13 mouse cellular contexts compared by ENCODE assay signal in genomic region chr2:103439071-103439622, GRCm38 (mm10). TPM values are rescaled to one million over a fixed set of nuclear protein-coding genes. Genes with fewer than 3 reads are reported as not detected.
DNase-seq lines count a peak whose midpoint lies in the region; ATAC-seq lines count a peak whose summit lies in the region.
"Had no signal": no experiment of that assay in that cellular context is flagged by ENCODE, and none has a peak within 500 bp of the region (broad histone marks: within the 10 kb centered on the region; RNA-seq: fewer than 3 reads in every experiment).

No protein-coding gene starts in this region.

- DNase-seq in forebrain, embryonic 14.5 days (ENCODE audit: low spot score), result no peak
- no peak for DNase-seq in hindbrain, embryonic 10.5 days (ENCODE audit: low spot score)
- peak; percentile 45 to 58 for DNase-seq in right cerebral cortex, postnatal 10 days (ENCODE audit: low spot score in 2 of 2)
- DNase-seq in right cerebral cortex, postnatal 25 days, result no peak
- DNase-seq in adrenal gland, adult (ENCODE audit: inconsistent age in 2 of 2, low spot score in 1 of 2), result no peak
- no peak for DNase-seq in adrenal gland, postnatal 10 days

- no peak overlapping the region for H3K4me3 ChIP-seq in forebrain, embryonic 13.5 days
- no peak overlapping the region for H3K4me3 ChIP-seq in forebrain, embryonic 14.5 days (ENCODE audit: low read depth, low read length)
- H3K4me3 ChIP-seq in hindbrain, embryonic 15.5 days, result no peak overlapping the region
- no peak overlapping the region for H3K4me3 ChIP-seq in hindbrain, embryonic 10.5 days
- H3K4me3 ChIP-seq: liver, embryonic 13.5 days had no signal

- H3K27me3 ChIP-seq in forebrain, embryonic 13.5 days, result no peaks in the 10 kb centered on the region
- no peaks in the 10 kb centered on the region for H3K27me3 ChIP-seq in forebrain, embryonic 14.5 days (replicated peaks; ENCODE audit: control insufficient read depth, insufficient read depth, low read length)
- H3K27me3 ChIP-seq in hindbrain, embryonic 15.5 days, result no peaks in the 10 kb centered on the region
- peaks cover 4% of the 10 kb centered on the region; the same call in 1 of the 2 replicates for H3K27me3 ChIP-seq in hindbrain, embryonic 10.5 days (ENCODE audit: insufficient read depth, poor library complexity, severe bottlenecking)

- H3K9me3 ChIP-seq in forebrain, embryonic 13.5 days (replicated peaks), result no peaks in the 10 kb centered on the region
- no peaks in the 10 kb centered on the region for H3K9me3 ChIP-seq in forebrain, embryonic 14.5 days (replicated peaks; ENCODE audit: control insufficient read depth, low read length)
- H3K9me3 ChIP-seq in hindbrain, embryonic 15.5 days, result no peaks in the 10 kb centered on the region
- H3K9me3 ChIP-seq in hindbrain, embryonic 10.5 days, result no peaks in the 10 kb centered on the region
- H3K9me3 ChIP-seq: limb, embryonic 10.5 days; liver, embryonic 13.5 days had no signal

- no peaks in the 10 kb centered on the region for H3K36me3 ChIP-seq in forebrain, embryonic 13.5 days (ENCODE audit: poor library complexity, severe bottlenecking)
- no peaks in the 10 kb centered on the region for H3K36me3 ChIP-seq in forebrain, embryonic 14.5 days (ENCODE audit: control insufficient read depth, insufficient read depth, low read length)
- H3K36me3 ChIP-seq in hindbrain, embryonic 15.5 days, result no peaks in the 10 kb centered on the region
- no peaks in the 10 kb centered on the region for H3K36me3 ChIP-seq in hindbrain, embryonic 10.5 days
- H3K36me3 ChIP-seq: limb, embryonic 10.5 days; liver, embryonic 13.5 days had no signal

- 0 out of 2 replicates have a peak, but pooled peaks have one; percentile 36 for ATAC-seq in forebrain, embryonic 13.5 days
- ATAC-seq in forebrain, embryonic 14.5 days, result no peak; the same call in 1 of the 2 replicates
- ATAC-seq in hindbrain, embryonic 15.5 days (ENCODE audit: low FRiP score, low read depth), result peak; percentile 20; the same call in 1 of the 2 replicates

- no peak overlapping the region for H3K27ac ChIP-seq in forebrain, embryonic 13.5 days
- no peak overlapping the region for H3K27ac ChIP-seq in forebrain, embryonic 14.5 days (ENCODE audit: low read depth, low read length)
- no peak overlapping the region for H3K27ac ChIP-seq in hindbrain, embryonic 15.5 days (replicated peaks)
- H3K27ac ChIP-seq in hindbrain, embryonic 10.5 days, result no peak overlapping the region
- H3K27ac ChIP-seq: gastrocnemius, adult 2 months; liver, embryonic 13.5 days had no signal

- no peak overlapping the region for H3K9ac ChIP-seq in forebrain, embryonic 13.5 days
- H3K9ac ChIP-seq in forebrain, embryonic 14.5 days (ENCODE audit: low read length), result no peak overlapping the region
- no peak overlapping the region for H3K9ac ChIP-seq in hindbrain, embryonic 15.5 days
- H3K9ac ChIP-seq: liver, embryonic 13.5 days had no signal

- H3K4me1 ChIP-seq in forebrain, embryonic 13.5 days, result no peaks in the 10 kb centered on the region
- H3K4me1 ChIP-seq in forebrain, embryonic 14.5 days (ENCODE audit: control insufficient read depth, insufficient read depth, low read length), result no peaks in the 10 kb centered on the region
- no peaks in the 10 kb centered on the region for H3K4me1 ChIP-seq in hindbrain, embryonic 15.5 days (replicated peaks)
- peaks cover 20% of the 10 kb centered on the region for H3K4me1 ChIP-seq in hindbrain, embryonic 10.5 days (replicated peaks)
- H3K4me1 ChIP-seq: liver, embryonic 13.5 days had no signal

- WGBS in forebrain, embryonic 13.5 days, result 90% methylated on average over 11 of the region's 11 CpGs
- WGBS in forebrain, embryonic 14.5 days, result 90% methylated on average over 11 of the region's 11 CpGs
- WGBS in hindbrain, embryonic 15.5 days, result 88% methylated on average over 11 of the region's 11 CpGs
- 89% methylated on average over 11 of the region's 11 CpGs for WGBS in hindbrain, embryonic 10.5 days

- H3K4me2 ChIP-seq in forebrain, embryonic 13.5 days, result no peak overlapping the region
- no peak overlapping the region for H3K4me2 ChIP-seq in forebrain, embryonic 14.5 days (ENCODE audit: low read length)
- no peak overlapping the region for H3K4me2 ChIP-seq in hindbrain, embryonic 15.5 days

RNA-seq across cellular contexts. Expression of gene Elf5, which starts 27.7 kb away (rescaled TPM):
- not detected in 2 replicates for polyA plus RNA-seq in forebrain, embryonic 13.5 days (2015; fragmentation: Nextera tagmentation; extraction: Ambion mirVana)
- polyA plus RNA-seq in forebrain, embryonic 14.5 days (2014; fragmentation: Nextera tagmentation; extraction: Ambion mirVana), result not detected in 2 replicates
- polyA plus RNA-seq in hindbrain, embryonic 15.5 days (2015; fragmentation: Nextera tagmentation; extraction: Ambion mirVana), result 0.05 TPM in 1 of 2 replicates, not detected in the other
- polyA plus RNA-seq in hindbrain, embryonic 10.5 days (2016; fragmentation: Nextera tagmentation; extraction: Ambion mirVana), result 0.07 TPM in 1 of 2 replicates, not detected in the other
- not detected for total RNA-seq in adrenal gland, postnatal 10 days (2021)
- total RNA-seq: adrenal gland, adult 2 months; gastrocnemius, adult 2 months; heart, adult 18-20 months had no signal
- polyA plus RNA-seq: adrenal gland, adult 2 months had no signal

RNA-seq across cellular contexts. Expression of gene Cat, which starts 45.8 kb away (rescaled TPM):
- 67.3 and 69.8 TPM in 2 replicates for polyA plus RNA-seq in forebrain, embryonic 13.5 days (2015; fragmentation: Nextera tagmentation; extraction: Ambion mirVana)
- polyA plus RNA-seq in forebrain, embryonic 14.5 days (2014; fragmentation: Nextera tagmentation; extraction: Ambion mirVana), result 81.9 and 97.3 TPM in 2 replicates
- polyA plus RNA-seq in hindbrain, embryonic 15.5 days (2015; fragmentation: Nextera tagmentation; extraction: Ambion mirVana), result 83.5 and 96.8 TPM in 2 replicates
- 94.9 and 101 TPM in 2 replicates for polyA plus RNA-seq in hindbrain, embryonic 10.5 days (2016; fragmentation: Nextera tagmentation; extraction: Ambion mirVana)
- 100 to 1,000 TPM; 371 to 498 TPM for total RNA-seq in adrenal gland, postnatal 10 days (2021)

Comparison
In these comparisons a context has a peak if more than half of its experiments do, and no peak if none do; other contexts are left out.
1. DNase-seq: peak in right cerebral cortex, postnatal 10 days (2 of 2); none in forebrain, embryonic 14.5 days (single experiment), hindbrain, embryonic 10.5 days (single experiment), right cerebral cortex, postnatal 25 days (single experiment), adrenal gland, adult (0 of 2) and adrenal gland, postnatal 10 days (single experiment).